Mouse (Mus musculus) lung, embryonic 14.5 days (tissue): Measurements from ENCODE around the gene Mast2. TPM values are rescaled to one million over a fixed set of nuclear protein-coding genes. Genes with fewer than 3 reads are reported as not detected.

Experiments used
- ATAC-seq: fragments of 200-750 bp; cut with Nextera tagmentation; 2 replicates; pipeline ENCODE4 v1.8.0; 2017; ENCODE audit warnings: mild to moderate bottlenecking, moderate TSS enrichment, moderate library complexity; ENCODE audit not compliant: insufficient read depth
- DNase-seq: peaks from one replicate; pipeline ENCODE4 v3.0.0-alpha.2; 2015
- H3K27ac ChIP-seq: fragments of 300-500 bp; sonication (generic); 2 replicates; pipeline ENCODE4 v1.5.1; 2014; ENCODE audit warnings: low read depth, mild to moderate bottlenecking, moderate library complexity
- H3K27me3 ChIP-seq: fragments of 300-500 bp; sonication (generic); 2 replicates; pipeline ENCODE4 v1.6.1; 2014; ENCODE audit warnings: low read length, control low read depth; ENCODE audit not compliant: insufficient read depth
- H3K36me3 ChIP-seq: fragments of 300-500 bp; sonication (generic); 2 replicates; pipeline ENCODE4 v1.6.1; 2014; ENCODE audit warnings: control low read depth; ENCODE audit not compliant: insufficient read depth
- H3K4me1 ChIP-seq: fragments of 300-500 bp; sonication (generic); 2 replicates; pipeline ENCODE4 v1.6.1; 2014; ENCODE audit warnings: antibody characterized with exemption, control low read depth; ENCODE audit not compliant: insufficient read depth
- H3K4me2 ChIP-seq: fragments of 300-500 bp; sonication (generic); 2 replicates; pipeline ENCODE4 v1.6.1; 2014; ENCODE audit warnings: mild to moderate bottlenecking
- H3K4me3 ChIP-seq: fragments of 300-500 bp; sonication (generic); 2 replicates; pipeline ENCODE4 v1.5.1; 2014; ENCODE audit warnings: low read depth, low read length
- H3K9ac ChIP-seq: fragments of 300-500 bp; sonication (generic); 2 replicates; pipeline ENCODE4 v1.6.1; 2014
- H3K9me3 ChIP-seq: fragments of 300-500 bp; sonication (generic); 2 replicates; pipeline ENCODE4 v1.6.1; 2016; ENCODE audit warnings: low read depth, low read length, control low read depth
- CTCF ChIP-seq: IDR thresholded peaks from 2 replicates; pipeline ENCODE4 v1.5.1; 2016; ENCODE audit warnings: antibody characterized with exemption, low read depth
- WGBS: fragments of 180-500 bp; shearing (Covaris S2); extraction: QIAGEN DNeasy Blood & Tissue Kit; methylation state at CpG from one replicate; pipeline ENCODE4 v1.1.7; 2014; 5-methylcytosine and 5-hydroxymethylcytosine counted together
- polyA plus RNA-seq: library from polyadenylated mRNA; unstranded; fragments of >200 nt; fragmentation: Nextera tagmentation; extraction: Ambion mirVana; gene quantifications from 2 replicates; pipeline ENCODE4 v1.2.1, GENCODE M21; 2014

The Mast2 gene
- polyA plus RNA-seq, 1 experiment from 2014 or later, result 37.3 TPM

- peak; percentile 94 for DNase-seq
- H3K4me2 ChIP-seq, result peak overlapping the region; percentile 31; the same call in 1 of the 2 replicates
- WGBS, result 33% methylated on average over 2 of the region's 2 CpGs
Measured at GRCm38 (mm10) chr4:116491886-116492285, 27.9 kb upstream of the Mast2 start.

GRCm38 (mm10) chr4:116491119-116491536, 27.1 kb upstream of the Mast2 start:
- Histone ChIP-seq H3K9me3 (no peaks in the 10 kb centered on the region; the same call in 1 of the 2 replicates), H3K36me3 (no peaks in the 10 kb centered on the region), H3K4me3 (no peak overlapping the region), H3K27me3 (no peaks in the 10 kb centered on the region), H3K9ac (no peak overlapping the region), H3K27ac (peak overlapping the region; percentile 86), H3K4me1 (peaks cover 17% of the 10 kb centered on the region), H3K4me2 (no peak overlapping the region)
- peak; percentile 85 for ATAC-seq
- 30% methylated on average over 2 of the region's 2 CpGs for WGBS
- TF ChIP-seq CTCF, result no peak
- DNase-seq, result peak; percentile 81

More at GRCm38 (mm10) chr4:116491886-116492285, 27.9 kb upstream of the Mast2 start:
- peak; percentile 69 for ATAC-seq
- TF ChIP-seq CTCF, result no peak
- no peaks in the 10 kb centered on the region; the same call in 1 of the 2 replicates for H3K9me3 ChIP-seq
- no peaks in the 10 kb centered on the region for H3K36me3 ChIP-seq
- H3K27me3 ChIP-seq, result no peaks in the 10 kb centered on the region
- peak overlapping the region; percentile 86 for H3K27ac ChIP-seq
- no peak overlapping the region for H3K4me3 ChIP-seq
- no peak overlapping the region for H3K9ac ChIP-seq
- H3K4me1 ChIP-seq, result peaks cover 17% of the 10 kb centered on the region

- Histone ChIP-seq H3K4me3 (no peak overlapping the region), H3K4me1 (no peaks in the 10 kb centered on the region), H3K27ac (peak overlapping the region; percentile 22; the same call in 1 of the 2 replicates), H3K4me2 (no peak overlapping the region), H3K36me3 (no peaks in the 10 kb centered on the region), H3K27me3 (no peaks in the 10 kb centered on the region), H3K9me3 (no peaks in the 10 kb centered on the region), H3K9ac (peak overlapping the region; percentile 31; the same call in 1 of the 2 replicates)
- WGBS, result 18% methylated on average over 2 of the region's 2 CpGs
- ATAC-seq, result peak; percentile 75
- DNase-seq, result peak; percentile 74
- no peak for TF ChIP-seq CTCF
Measured at GRCm38 (mm10) chr4:116483476-116483875, 19.5 kb upstream of the Mast2 start.

GRCm38 (mm10) chr4:116481322-116481721, 17.3 kb upstream of the Mast2 start:
- no peaks in the 10 kb centered on the region for H3K4me1 ChIP-seq
- WGBS, result 50% methylated on average over 2 of the region's 2 CpGs
- no peak for ATAC-seq

GRCm38 (mm10) chr4:116463231-116464125, 505 bp downstream of the Mast2 start:
- Histone ChIP-seq H3K27ac (peak overlapping the region; percentile 90), H3K4me2 (peak overlapping the region; percentile 75), H3K36me3 (no peaks in the 10 kb centered on the region), H3K4me3 (peak overlapping the region; percentile 97), H3K4me1 (no peaks in the 10 kb centered on the region), H3K27me3 (no peaks in the 10 kb centered on the region), H3K9ac (peak overlapping the region; percentile 94), H3K9me3 (no peaks in the 10 kb centered on the region)
- ATAC-seq (peak; percentile 72), DNase-seq (peak; percentile 46)
- under 1% methylated on average over 74 of the region's 74 CpGs for WGBS
- TF ChIP-seq CTCF, result peak; percentile 18; the same call in 1 of the 2 replicates

More at GRCm38 (mm10) chr4:116481322-116481721, 17.3 kb upstream of the Mast2 start:
- Histone ChIP-seq H3K27me3 (no peaks in the 10 kb centered on the region), H3K4me3 (no peak overlapping the region), H3K9ac (no peak overlapping the region), H3K27ac (no peak overlapping the region), H3K36me3 (no peaks in the 10 kb centered on the region), H3K4me2 (no peak overlapping the region), H3K9me3 (no peaks in the 10 kb centered on the region)
- DNase-seq, result no peak
- no peak for TF ChIP-seq CTCF

GRCm38 (mm10) chr4:116461943-116462342, 2.0 kb downstream of the Mast2 start:
- H3K27me3 ChIP-seq, result no peaks in the 10 kb centered on the region
- WGBS, result 93% methylated on average over 3 of the region's 3 CpGs
- H3K4me1 ChIP-seq, result no peaks in the 10 kb centered on the region
- no peak for DNase-seq
- no peak overlapping the region for H3K4me3 ChIP-seq
- no peak overlapping the region for H3K27ac ChIP-seq
- TF ChIP-seq CTCF, result no peak
- H3K36me3 ChIP-seq, result no peaks in the 10 kb centered on the region
- H3K9ac ChIP-seq, result no peak overlapping the region
- H3K4me2 ChIP-seq, result no peak overlapping the region; the same call in 1 of the 2 replicates
- no peak for ATAC-seq
- no peaks in the 10 kb centered on the region for H3K9me3 ChIP-seq

- ATAC-seq (no peak), DNase-seq (no peak)
- no peak for TF ChIP-seq CTCF
- H3K9me3 ChIP-seq, result no peaks in the 10 kb centered on the region
- no peak overlapping the region for H3K4me3 ChIP-seq
- no peak overlapping the region for H3K9ac ChIP-seq
- no peak overlapping the region for H3K4me2 ChIP-seq
- H3K27me3 ChIP-seq, result no peaks in the 10 kb centered on the region
- no peaks in the 10 kb centered on the region for H3K4me1 ChIP-seq
- H3K36me3 ChIP-seq, result no peaks in the 10 kb centered on the region
- no peak overlapping the region for H3K27ac ChIP-seq
Measured at GRCm38 (mm10) chr4:116451553-116451952, 12.4 kb downstream of the Mast2 start.
